Mouse (Mus musculus): ENCODE data around the gene Leng8. TPM values are rescaled to one million over a fixed set of nuclear protein-coding genes. Genes with fewer than 3 reads are reported as not detected.
"Not testable (repeated sequence)": the region's sequence is repeated elsewhere in the genome, so short reads cannot be mapped to it uniquely, and the experiment has no call there.

Leng8 gene
- polyA plus RNA-seq, 1 experiment from 2014 or later, result 43.7 TPM

DNA sequence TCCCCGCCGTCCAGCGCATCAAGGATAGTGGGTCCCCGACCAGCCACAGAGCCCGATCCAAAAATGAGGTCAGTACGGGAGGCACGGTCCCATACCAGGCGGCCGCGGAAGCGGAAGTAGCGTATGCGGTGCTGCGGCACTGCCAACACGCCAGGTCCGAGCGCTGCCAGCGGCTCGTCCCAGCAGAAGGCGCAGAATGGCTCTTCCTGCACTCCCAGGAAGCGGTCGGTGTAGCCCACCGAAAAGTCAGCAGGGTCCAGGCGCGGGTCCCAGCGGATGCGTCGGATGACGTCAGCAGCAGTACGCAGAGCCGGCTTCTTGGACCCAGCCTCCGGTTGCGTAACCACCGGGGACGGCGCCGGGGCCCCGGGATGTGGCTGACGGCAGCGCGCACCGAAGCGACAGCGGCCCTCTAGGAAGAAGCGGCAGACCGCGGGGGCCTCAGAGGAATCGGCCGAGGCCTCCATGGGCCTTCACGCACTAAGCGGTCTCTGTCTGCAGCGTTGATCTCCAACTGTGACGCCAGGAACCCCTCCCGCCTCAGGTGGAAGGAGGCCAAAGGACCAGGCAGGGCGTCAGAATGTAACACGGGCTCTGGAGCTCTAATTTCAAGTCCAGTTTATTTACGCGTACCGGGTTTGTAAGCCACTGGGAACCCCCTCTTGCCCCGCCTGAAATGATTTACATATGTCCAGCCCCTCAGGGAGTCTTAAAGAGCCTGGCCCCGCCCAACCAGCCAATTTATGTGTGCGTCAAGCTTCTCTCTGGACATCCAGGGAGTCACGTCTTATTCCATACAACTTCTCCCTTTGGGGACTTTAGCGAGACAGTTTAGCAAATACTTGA lies 12.6 kb downstream of the Leng8 start:
- Histone ChIP-seq H3K9me3 (replicated peaks) (no peaks in the 10 kb centered on the region), H3K4me3 (peak overlapping the region; percentile 74), H3K36me3 (peaks cover 32% of the 10 kb centered on the region), H3K9ac (peak overlapping the region; percentile 70), H3K4me2 (peak overlapping the region; percentile 89), H3K27ac (peak overlapping the region; percentile 95), H3K27me3 (peaks cover 9% of the 10 kb centered on the region), H3K4me1 (replicated peaks) (peaks cover 31% of the 10 kb centered on the region)
- peak; percentile 71 for ATAC-seq (replicated peaks; ENCODE audit: insufficient number of reproducible peaks, insufficient read depth, low FRiP score, low read depth)
- under 1% methylated on average over 64 of the region's 64 CpGs for WGBS

DNA sequence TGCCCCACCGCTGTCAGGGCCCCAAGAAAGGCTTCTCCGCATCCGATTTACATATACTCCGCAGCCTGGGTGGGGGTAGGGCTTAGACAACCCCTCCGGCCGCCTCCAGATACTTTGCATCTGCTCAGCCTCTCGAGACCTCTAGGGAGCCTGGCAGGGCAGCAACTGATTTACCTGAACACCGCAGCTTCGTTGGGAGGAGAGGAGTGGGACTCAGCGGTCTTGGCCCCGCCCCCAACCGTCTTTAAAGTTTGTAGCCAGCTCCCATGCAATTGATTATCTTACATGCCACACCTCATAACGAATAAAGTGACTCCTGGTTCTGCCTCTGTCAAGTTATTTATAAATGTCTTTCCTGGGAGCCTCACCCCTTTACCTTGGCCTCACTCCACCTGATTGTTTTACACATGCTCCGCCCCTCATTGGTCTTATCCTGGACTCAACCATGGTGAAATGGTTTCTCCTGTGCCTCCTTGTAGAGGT lies 13.3 kb downstream of the Leng8 start, which contains the start of gene Leng9:
Leng9 (minus strand) TSS at position 316 of the 483 bp plus-strand sequence.
- Histone ChIP-seq H3K27me3 (peaks cover 9% of the 10 kb centered on the region), H3K9me3 (replicated peaks) (no peaks in the 10 kb centered on the region), H3K27ac (peak within 1 kb of the TSS; percentile 95), H3K36me3 (peaks cover 25% of the 10 kb centered on the region), H3K4me2 (peak within 1 kb of the TSS; percentile 89), H3K4me1 (replicated peaks) (peaks cover 31% of the 10 kb centered on the region), H3K4me3 (peak within 1 kb of the TSS; percentile 74), H3K9ac (peak within 1 kb of the TSS; percentile 70)
- WGBS, result 2% methylated on average over 14 of the region's 14 CpGs
- peak; percentile 4 for ATAC-seq (replicated peaks; ENCODE audit: insufficient number of reproducible peaks, insufficient read depth, low FRiP score, low read depth)

DNA sequence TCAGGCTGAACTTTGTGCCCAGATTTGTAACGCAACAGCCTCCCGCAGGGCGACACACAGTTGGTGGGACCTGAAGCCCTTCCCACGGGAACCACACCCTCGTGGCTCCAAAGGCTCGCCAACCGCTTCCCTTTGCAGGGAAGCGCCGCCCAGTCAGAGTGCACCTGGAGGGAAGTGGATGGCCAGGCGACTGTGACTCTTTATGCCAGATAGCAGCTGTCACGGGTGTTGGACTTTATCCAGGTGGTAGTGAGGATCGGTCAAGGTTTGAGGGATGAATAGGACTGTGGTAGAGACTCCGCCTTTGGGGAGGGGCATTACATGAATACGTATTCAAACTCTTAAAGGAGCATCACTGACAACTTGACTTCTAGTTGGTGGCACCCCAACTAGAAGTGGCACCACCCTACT lies 14.0 kb downstream of the Leng8 start:
- peak overlapping the region; percentile 89 for H3K4me2 ChIP-seq
- H3K9ac ChIP-seq, result no peak overlapping the region
- H3K4me3 ChIP-seq, result peak overlapping the region; percentile 74
- ATAC-seq (replicated peaks; ENCODE audit: insufficient number of reproducible peaks, insufficient read depth, low FRiP score, low read depth), result no peak
- H3K27me3 ChIP-seq, result peaks cover 9% of the 10 kb centered on the region
- peaks cover 18% of the 10 kb centered on the region for H3K36me3 ChIP-seq
- H3K4me1 ChIP-seq (replicated peaks), result peaks cover 31% of the 10 kb centered on the region
- no peaks in the 10 kb centered on the region for H3K9me3 ChIP-seq (replicated peaks)
- no peak overlapping the region for H3K27ac ChIP-seq
- 13% methylated on average over 14 of the region's 14 CpGs for WGBS

DNA sequence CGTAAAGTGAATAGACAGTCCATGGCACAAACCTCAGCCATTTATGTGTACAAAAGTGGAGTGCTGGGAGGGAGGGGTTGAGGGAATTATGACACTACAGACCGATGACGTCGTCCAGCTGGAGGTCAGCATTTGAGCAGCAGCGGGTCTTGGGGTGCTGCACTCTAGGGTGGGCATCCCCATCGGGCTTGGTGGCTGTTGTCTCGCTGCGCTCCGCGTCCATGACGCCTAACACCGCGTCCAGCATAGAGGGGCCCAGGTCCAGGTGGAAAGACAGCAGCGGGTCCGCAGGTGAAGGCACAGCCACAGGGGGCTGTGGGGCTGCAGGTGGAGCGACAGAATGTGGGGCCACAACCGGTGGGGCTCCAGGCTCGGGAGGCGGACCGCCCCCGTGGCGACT lies 14.4 kb downstream of the Leng8 start:
- H3K4me2 ChIP-seq, result peak overlapping the region; percentile 89
- ATAC-seq (replicated peaks; ENCODE audit: insufficient number of reproducible peaks, insufficient read depth, low FRiP score, low read depth), result no peak
- H3K4me3 ChIP-seq, result peak overlapping the region; percentile 74
- H3K9ac ChIP-seq, result no peak overlapping the region
- H3K9me3 ChIP-seq (replicated peaks), result no peaks in the 10 kb centered on the region
- H3K27ac ChIP-seq, result no peak overlapping the region
- peaks cover 31% of the 10 kb centered on the region for H3K4me1 ChIP-seq (replicated peaks)
- peaks cover 9% of the 10 kb centered on the region for H3K27me3 ChIP-seq
- WGBS, result 26% methylated on average over 22 of the region's 22 CpGs
- peaks cover 14% of the 10 kb centered on the region for H3K36me3 ChIP-seq

DNA sequence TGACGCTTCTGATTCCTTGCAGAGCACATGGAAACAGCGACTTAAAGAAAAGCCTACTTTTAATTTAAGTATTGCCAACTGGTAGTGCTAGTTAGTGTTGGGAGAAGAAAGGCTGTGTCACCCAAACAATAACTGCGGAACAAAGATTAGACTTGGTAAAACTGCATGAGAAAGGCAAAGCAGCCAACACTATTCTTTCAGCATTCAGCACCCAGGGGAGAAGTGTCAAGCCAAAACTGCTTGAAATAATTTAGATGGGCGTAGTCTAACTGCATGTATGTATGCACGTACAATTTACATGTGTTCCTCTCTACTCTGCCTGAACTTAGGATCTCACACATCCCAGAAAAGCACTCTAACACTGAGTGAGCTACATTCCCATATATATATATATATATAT lies 17.5 kb downstream of the Leng8 start:
- H3K4me1 ChIP-seq (replicated peaks), result peaks cover 17% of the 10 kb centered on the region
- no peak for ATAC-seq (replicated peaks; ENCODE audit: insufficient number of reproducible peaks, insufficient read depth, low FRiP score, low read depth)
- peaks cover 9% of the 10 kb centered on the region for H3K27me3 ChIP-seq
- no peak overlapping the region for H3K9ac ChIP-seq
- H3K27ac ChIP-seq, result no peak overlapping the region
- H3K36me3 ChIP-seq, result no peaks in the 10 kb centered on the region
- 67% methylated on average over 5 of the region's 5 CpGs for WGBS
- no peaks in the 10 kb centered on the region for H3K9me3 ChIP-seq (replicated peaks)
- H3K4me2 ChIP-seq, result no peak overlapping the region
- no peak overlapping the region for H3K4me3 ChIP-seq

DNA sequence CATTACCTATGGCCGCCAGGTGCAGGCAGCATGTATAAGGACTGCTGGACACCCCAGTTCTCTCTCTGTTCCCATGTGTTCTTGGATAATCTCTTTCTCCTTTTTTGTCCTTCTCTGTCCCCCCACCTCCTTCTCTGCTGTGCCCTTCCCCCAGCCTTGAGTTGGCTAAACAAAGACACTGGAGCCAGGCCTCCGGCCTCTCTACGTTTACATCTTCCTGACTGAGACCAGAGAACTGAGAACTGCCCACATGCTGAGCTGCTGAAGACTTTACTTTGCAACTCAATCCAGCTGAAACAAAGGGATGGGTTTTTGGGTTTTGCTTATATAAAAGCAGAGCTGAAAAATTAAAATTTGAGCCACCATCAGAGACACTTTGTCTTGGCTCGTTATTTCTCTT lies 18.1 kb downstream of the Leng8 start:
- H3K9ac ChIP-seq, result no peak overlapping the region
- peaks cover 9% of the 10 kb centered on the region for H3K27me3 ChIP-seq
- H3K4me1 ChIP-seq (replicated peaks), result peaks cover 15% of the 10 kb centered on the region
- no peak overlapping the region for H3K4me3 ChIP-seq
- no peak overlapping the region for H3K27ac ChIP-seq
- no peaks in the 10 kb centered on the region for H3K36me3 ChIP-seq
- H3K9me3 ChIP-seq (replicated peaks), result no peaks in the 10 kb centered on the region
- ATAC-seq (replicated peaks; ENCODE audit: insufficient number of reproducible peaks, insufficient read depth, low FRiP score, low read depth), result no peak
- 51% methylated on average over 4 of the region's 4 CpGs for WGBS
- H3K4me2 ChIP-seq, result no peak overlapping the region

DNA sequence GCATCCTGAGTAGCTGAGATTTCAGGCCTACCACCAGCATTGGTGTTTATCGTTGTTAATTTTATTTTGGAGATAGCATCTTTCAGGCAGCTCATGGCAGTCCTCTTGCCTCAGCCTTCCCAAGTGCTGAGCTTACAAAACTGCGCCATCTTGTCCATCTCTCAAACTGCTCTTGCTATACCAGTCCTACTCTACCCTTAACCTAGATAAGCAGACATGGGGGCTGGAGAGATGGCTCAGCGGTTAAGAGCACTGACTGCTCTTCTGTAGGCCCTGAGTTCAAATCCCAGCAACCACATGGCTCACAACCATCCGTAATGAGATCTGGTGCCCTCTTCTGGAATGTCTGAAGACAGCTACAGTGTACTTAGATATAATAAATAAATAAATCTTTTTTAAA lies 24.8 kb downstream of the Leng8 start:
- H3K27me3 ChIP-seq; H3K27ac ChIP-seq; H3K36me3 ChIP-seq; H3K9me3 ChIP-seq (replicated peaks); H3K4me2 ChIP-seq; H3K4me3 ChIP-seq; ATAC-seq (replicated peaks; ENCODE audit: insufficient number of reproducible peaks, insufficient read depth, low FRiP score, low read depth); H3K9ac ChIP-seq: not testable (repeated sequence)
- H3K4me1 ChIP-seq (replicated peaks), result peaks cover 22% of the 10 kb centered on the region
- WGBS, result 87% methylated on average over 4 of the region's 4 CpGs

DNA sequence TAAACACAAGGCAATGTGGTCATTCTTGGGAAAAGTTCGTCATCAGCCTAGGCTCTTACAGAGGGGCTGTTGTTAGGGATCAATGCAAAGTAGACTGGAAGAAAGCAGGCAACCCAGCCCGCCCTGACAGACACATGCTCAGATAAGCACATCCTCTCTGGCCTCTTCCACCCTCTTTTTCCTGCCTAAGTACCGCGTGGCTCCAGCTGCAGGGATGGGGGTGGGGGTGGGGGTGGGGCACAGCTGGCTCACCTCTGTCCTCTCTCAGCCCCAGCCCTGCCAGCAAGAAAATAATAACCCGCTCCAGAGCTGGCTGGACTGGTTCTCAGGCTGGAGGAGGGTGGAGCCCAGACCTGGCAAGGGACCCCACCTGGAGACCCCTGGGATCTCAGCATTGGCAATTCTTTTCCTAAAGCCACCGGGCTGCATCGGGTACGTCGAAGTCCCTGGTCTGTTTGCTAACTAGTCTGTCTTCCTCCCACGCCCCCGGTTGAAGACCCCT lies 26.8 kb downstream of the Leng8 start:
- peak overlapping the region; percentile 56 for H3K9ac ChIP-seq
- WGBS, result 0% methylated on average over 9 of the region's 11 CpGs
- H3K4me1 ChIP-seq (replicated peaks), result peaks cover 22% of the 10 kb centered on the region
- no peaks in the 10 kb centered on the region for H3K36me3 ChIP-seq
- no peaks in the 10 kb centered on the region for H3K9me3 ChIP-seq (replicated peaks)
- H3K27me3 ChIP-seq, result no peaks in the 10 kb centered on the region
- peak; percentile 14 for ATAC-seq (replicated peaks; ENCODE audit: insufficient number of reproducible peaks, insufficient read depth, low FRiP score, low read depth)
- H3K4me2 ChIP-seq, result peak overlapping the region; percentile 76
- H3K4me3 ChIP-seq, result peak overlapping the region; percentile 59
- H3K27ac ChIP-seq, result peak overlapping the region; percentile 83

DNA sequence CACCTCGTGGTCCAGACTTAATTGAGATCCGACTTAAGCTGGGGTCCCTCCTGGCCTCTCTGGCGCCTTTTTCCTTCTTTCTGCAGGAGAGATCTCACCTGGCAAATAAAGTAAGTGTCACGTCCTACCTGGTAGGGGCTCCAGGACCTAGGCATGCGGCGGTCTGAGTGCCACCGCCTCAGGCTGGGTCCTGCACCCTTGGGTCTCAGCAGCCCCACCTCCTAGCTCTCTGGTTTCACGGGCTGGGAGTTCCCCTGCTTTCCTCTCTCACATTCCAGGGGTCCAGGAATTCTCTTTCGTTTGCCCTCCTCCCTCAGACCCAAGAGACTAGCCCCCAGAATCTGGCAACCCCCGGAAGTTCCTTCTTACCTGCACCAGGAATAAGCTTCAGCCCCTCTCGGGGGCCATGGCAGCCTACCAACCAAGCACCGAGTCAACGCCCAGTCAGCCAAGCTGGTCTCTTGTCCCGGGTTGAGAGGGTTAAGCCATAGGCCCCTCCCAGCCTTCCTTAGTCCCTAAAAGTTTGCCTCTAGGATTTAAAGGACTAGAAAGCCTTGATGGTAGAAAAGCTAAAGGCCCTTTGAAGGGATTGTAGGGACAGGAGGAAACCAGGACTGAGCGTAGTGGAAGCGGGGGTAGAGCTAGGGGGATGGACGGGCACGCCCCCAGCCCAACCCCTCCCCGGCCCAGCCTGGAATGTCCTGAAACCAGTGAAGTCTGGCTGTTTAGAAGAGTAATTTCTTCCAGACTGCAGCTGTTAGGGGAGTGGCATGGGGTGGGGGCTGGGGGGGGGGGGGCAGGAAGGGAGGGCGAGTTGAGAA lies 27.5 kb downstream of the Leng8 start, which contains the start of gene Cdc42ep5:
Cdc42ep5 (minus strand) TSS at position 771 of the 821 bp plus-strand sequence.
- H3K36me3 ChIP-seq, result no peaks in the 10 kb centered on the region
- H3K9ac ChIP-seq, result peak within 1 kb of the TSS; percentile 56
- peaks cover 22% of the 10 kb centered on the region for H3K4me1 ChIP-seq (replicated peaks)
- H3K4me3 ChIP-seq, result peak within 1 kb of the TSS; percentile 59
- peak within 1 kb of the TSS; percentile 76 for H3K4me2 ChIP-seq
- ATAC-seq (replicated peaks; ENCODE audit: insufficient number of reproducible peaks, insufficient read depth, low FRiP score, low read depth), result peak; percentile 91
- H3K27me3 ChIP-seq, result no peaks in the 10 kb centered on the region
- H3K27ac ChIP-seq, result peak within 1 kb of the TSS; percentile 83
- no peaks in the 10 kb centered on the region for H3K9me3 ChIP-seq (replicated peaks)
- 1% methylated on average over 19 of the region's 20 CpGs for WGBS

DNA sequence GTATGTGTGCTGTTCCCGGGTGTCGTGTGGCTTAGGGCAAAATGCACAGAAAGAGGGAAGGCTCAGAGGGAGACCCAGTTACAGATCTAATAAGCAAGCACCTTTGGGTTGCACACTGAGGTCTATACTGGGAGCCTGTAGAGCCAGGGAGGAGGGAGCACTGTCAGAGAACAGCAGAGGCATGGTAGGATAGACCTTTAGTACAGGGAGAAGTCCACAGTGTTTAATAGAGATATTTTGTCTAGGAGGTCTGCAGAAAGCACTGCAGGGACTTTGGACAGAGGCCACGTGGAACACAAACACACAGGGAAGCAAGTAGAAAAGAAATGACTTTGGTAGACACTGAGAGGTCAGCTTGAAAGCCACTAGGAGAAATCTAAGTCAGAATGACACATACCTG lies 28.4 kb downstream of the Leng8 start:
- H3K9ac ChIP-seq, result no peak overlapping the region
- H3K27ac ChIP-seq, result peak overlapping the region; percentile 64
- no peak for ATAC-seq (replicated peaks; ENCODE audit: insufficient number of reproducible peaks, insufficient read depth, low FRiP score, low read depth)
- WGBS, result 13% methylated on average over 3 of the region's 3 CpGs
- no peaks in the 10 kb centered on the region for H3K9me3 ChIP-seq (replicated peaks)
- peak overlapping the region; percentile 76 for H3K4me2 ChIP-seq
- H3K36me3 ChIP-seq, result no peaks in the 10 kb centered on the region
- H3K4me1 ChIP-seq (replicated peaks), result peaks cover 22% of the 10 kb centered on the region
- H3K27me3 ChIP-seq, result no peaks in the 10 kb centered on the region
- H3K4me3 ChIP-seq, result peak overlapping the region; percentile 59

DNA sequence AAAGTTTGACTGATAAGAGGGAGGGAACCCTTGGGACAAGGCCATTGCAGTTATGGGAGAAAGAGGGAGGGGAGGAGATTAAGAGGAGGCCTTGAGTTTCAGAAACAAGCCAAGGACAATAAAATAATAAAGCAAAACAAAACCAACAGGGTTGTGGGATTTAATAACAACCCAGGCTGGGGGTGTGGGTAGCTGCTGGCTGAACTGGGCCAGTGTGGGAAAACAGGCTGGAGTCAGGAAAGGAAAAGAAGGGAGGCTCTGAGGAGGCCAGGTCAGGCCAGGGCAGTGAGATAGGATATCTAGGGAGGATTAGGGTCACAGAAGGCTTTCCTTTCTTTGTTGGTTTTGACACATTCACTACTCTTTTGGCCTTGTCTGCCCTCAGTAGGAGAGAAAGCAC lies 30.3 kb downstream of the Leng8 start:
- no peak for ATAC-seq (replicated peaks; ENCODE audit: insufficient number of reproducible peaks, insufficient read depth, low FRiP score, low read depth)
- Histone ChIP-seq H3K36me3 (no peaks in the 10 kb centered on the region), H3K27ac (no peak overlapping the region), H3K27me3 (no peaks in the 10 kb centered on the region), H3K4me1 (replicated peaks) (peaks cover 22% of the 10 kb centered on the region), H3K4me3 (no peak overlapping the region), H3K9me3 (replicated peaks) (no peaks in the 10 kb centered on the region), H3K9ac (no peak overlapping the region), H3K4me2 (no peak overlapping the region)
